Mouse (Mus musculus) neural tube, embryonic 14.5 days (tissue): ENCODE measurements around the gene Lpp. TPM values are rescaled to one million over a fixed set of nuclear protein-coding genes. Genes with fewer than 3 reads are reported as not detected.

ENCODE experiments used
- ATAC-seq: fragments of 200-750 bp; cut with Nextera tagmentation; 2 replicates; pipeline ENCODE4 v1.8.0; 2017; ENCODE audit warnings: low read depth, mild to moderate bottlenecking, moderate TSS enrichment, moderate library complexity
- H3K27ac ChIP-seq: fragments of 300-500 bp; sonication (generic); 2 replicates; pipeline ENCODE4 v1.5.1; 2014; ENCODE audit warnings: low read depth, mild to moderate bottlenecking, control low read depth, low read length, moderate library complexity, mixed read lengths
- H3K27me3 ChIP-seq: fragments of 300-500 bp; sonication (generic); 2 replicates; pipeline ENCODE4 v1.6.1; 2014; ENCODE audit warnings: low read length; ENCODE audit not compliant: control insufficient read depth, insufficient read depth
- H3K36me3 ChIP-seq: fragments of 300-500 bp; sonication (generic); 2 replicates; pipeline ENCODE4 v1.6.1; 2014; ENCODE audit warnings: low read length, mixed read lengths; ENCODE audit not compliant: control insufficient read depth, insufficient read depth
- H3K4me1 ChIP-seq: fragments of 300-500 bp; sonication (generic); 2 replicates; pipeline ENCODE4 v1.6.1; 2014; ENCODE audit warnings: low read length; ENCODE audit not compliant: control insufficient read depth, insufficient read depth
- H3K4me2 ChIP-seq: fragments of 300-500 bp; sonication (generic); 2 replicates; pipeline ENCODE4 v1.6.1; 2014; ENCODE audit warnings: mild to moderate bottlenecking, low read depth, low read length, control low read depth
- H3K4me3 ChIP-seq: fragments of 300-500 bp; sonication (generic); 2 replicates; pipeline ENCODE4 v1.5.1; 2014; ENCODE audit warnings: low read depth, low read length, control low read depth, mixed read lengths
- H3K9ac ChIP-seq: fragments of 300-500 bp; sonication (generic); replicated peaks from 2 replicates; pipeline ENCODE4 v1.6.1; 2014; ENCODE audit warnings: low read depth, mild to moderate bottlenecking, control low read depth, low read length, mixed read lengths
- H3K9me3 ChIP-seq: fragments of 300-500 bp; sonication (generic); 2 replicates; pipeline ENCODE4 v1.6.1; 2016; ENCODE audit warnings: low read length; ENCODE audit not compliant: control insufficient read depth
- WGBS: fragments of 180-500 bp; shearing (Covaris S2); extraction: QIAGEN DNeasy Blood & Tissue Kit; methylation state at CpG from one replicate; pipeline ENCODE4 v1.1.7; 2014; 5-methylcytosine and 5-hydroxymethylcytosine counted together
- polyA plus RNA-seq: library from polyadenylated mRNA; unstranded; fragments of >200 nt; fragmentation: Nextera tagmentation; extraction: Ambion mirVana; gene quantifications from 2 replicates; pipeline ENCODE4 v1.2.1, GENCODE M21; 2014

The Lpp gene
- polyA plus RNA-seq, 1 experiment from 2014 or later = 7.0 TPM

- Histone ChIP-seq H3K9ac (no peak overlapping the region), H3K27ac (no peak overlapping the region), H3K36me3 (no peaks in the 10 kb centered on the region), H3K4me2 (no peak overlapping the region), H3K27me3 (no peaks in the 10 kb centered on the region), H3K9me3 (no peaks in the 10 kb centered on the region), H3K4me3 (no peak overlapping the region), H3K4me1 (no peaks in the 10 kb centered on the region)
- 84% methylated on average over 4 of the region's 4 CpGs for WGBS
- ATAC-seq = no peak
Measured at GRCm38 (mm10) chr16:24539003-24539402, 145.7 kb downstream of the Lpp start.

GRCm38 (mm10) chr16:24542864-24543263 is 149.6 kb downstream of the Lpp start:
- 87% methylated on average over 7 of the region's 7 CpGs for WGBS
- no peak overlapping the region for H3K9ac ChIP-seq
- no peak for ATAC-seq
- H3K36me3 ChIP-seq = no peaks in the 10 kb centered on the region
- H3K4me2 ChIP-seq = no peak overlapping the region
- H3K27ac ChIP-seq = no peak overlapping the region
- no peaks in the 10 kb centered on the region for H3K4me1 ChIP-seq
- no peaks in the 10 kb centered on the region for H3K27me3 ChIP-seq
- H3K9me3 ChIP-seq = no peaks in the 10 kb centered on the region
- no peak overlapping the region for H3K4me3 ChIP-seq

GRCm38 (mm10) chr16:24545366-24545765 is 152.1 kb downstream of the Lpp start:
- Histone ChIP-seq H3K9me3 (no peaks in the 10 kb centered on the region), H3K9ac (no peak overlapping the region), H3K36me3 (no peaks in the 10 kb centered on the region), H3K4me2 (no peak overlapping the region), H3K27ac (no peak overlapping the region), H3K4me3 (no peak overlapping the region), H3K27me3 (no peaks in the 10 kb centered on the region), H3K4me1 (no peaks in the 10 kb centered on the region)
- no peak for ATAC-seq
- 90% methylated on average over 5 of the region's 5 CpGs for WGBS

GRCm38 (mm10) chr16:24558458-24558857 is 165.2 kb downstream of the Lpp start:
- WGBS = 92% methylated on average over 4 of the region's 4 CpGs

GRCm38 (mm10) chr16:24559811-24560210 is 166.5 kb downstream of the Lpp start:
- H3K4me3 ChIP-seq = no peak overlapping the region
- no peak overlapping the region for H3K4me2 ChIP-seq
- H3K9me3 ChIP-seq = no peaks in the 10 kb centered on the region
- no peaks in the 10 kb centered on the region for H3K36me3 ChIP-seq
- no peak for ATAC-seq
- H3K4me1 ChIP-seq = no peaks in the 10 kb centered on the region
- H3K9ac ChIP-seq = no peak overlapping the region
- WGBS = 90% methylated on average over 4 of the region's 4 CpGs
- no peaks in the 10 kb centered on the region for H3K27me3 ChIP-seq
- H3K27ac ChIP-seq = no peak overlapping the region

More at GRCm38 (mm10) chr16:24558458-24558857, 165.2 kb downstream of the Lpp start:
- Histone ChIP-seq H3K9me3 (no peaks in the 10 kb centered on the region), H3K36me3 (no peaks in the 10 kb centered on the region), H3K27ac (no peak overlapping the region), H3K9ac (no peak overlapping the region), H3K4me3 (no peak overlapping the region), H3K4me2 (no peak overlapping the region), H3K27me3 (no peaks in the 10 kb centered on the region), H3K4me1 (no peaks in the 10 kb centered on the region)
- no peak for ATAC-seq

- no peaks in the 10 kb centered on the region for H3K36me3 ChIP-seq
- no peak overlapping the region for H3K4me3 ChIP-seq
- no peak overlapping the region for H3K4me2 ChIP-seq
- no peaks in the 10 kb centered on the region for H3K4me1 ChIP-seq
- no peak overlapping the region for H3K9ac ChIP-seq
- WGBS = 90% methylated on average over 2 of the region's 2 CpGs
- H3K9me3 ChIP-seq = no peaks in the 10 kb centered on the region
- no peaks in the 10 kb centered on the region for H3K27me3 ChIP-seq
- no peak overlapping the region for H3K27ac ChIP-seq
- no peak for ATAC-seq
Measured at GRCm38 (mm10) chr16:24560998-24561397, 167.7 kb downstream of the Lpp start.

GRCm38 (mm10) chr16:24561602-24562001 is 168.3 kb downstream of the Lpp start:
- WGBS = 83% methylated on average over 4 of the region's 4 CpGs

GRCm38 (mm10) chr16:24565311-24565710 is 172.0 kb downstream of the Lpp start:
- H3K9ac ChIP-seq = no peak overlapping the region
- no peak for ATAC-seq
- H3K27me3 ChIP-seq = no peaks in the 10 kb centered on the region
- H3K9me3 ChIP-seq = no peaks in the 10 kb centered on the region
- H3K27ac ChIP-seq = no peak overlapping the region
- H3K4me1 ChIP-seq = no peaks in the 10 kb centered on the region
- H3K4me3 ChIP-seq = no peak overlapping the region
- no peak overlapping the region for H3K4me2 ChIP-seq
- WGBS = 91% methylated on average over 7 of the region's 7 CpGs
- H3K36me3 ChIP-seq = no peaks in the 10 kb centered on the region

More at GRCm38 (mm10) chr16:24561602-24562001, 168.3 kb downstream of the Lpp start:
- ATAC-seq = no peak
- Histone ChIP-seq H3K4me2 (no peak overlapping the region), H3K27me3 (no peaks in the 10 kb centered on the region), H3K9ac (no peak overlapping the region), H3K9me3 (no peaks in the 10 kb centered on the region), H3K36me3 (no peaks in the 10 kb centered on the region), H3K27ac (no peak overlapping the region), H3K4me1 (no peaks in the 10 kb centered on the region), H3K4me3 (no peak overlapping the region)

- Histone ChIP-seq H3K4me2 (no peak overlapping the region), H3K27ac (no peak overlapping the region), H3K9me3 (no peaks in the 10 kb centered on the region), H3K36me3 (no peaks in the 10 kb centered on the region), H3K4me1 (no peaks in the 10 kb centered on the region), H3K4me3 (no peak overlapping the region), H3K9ac (no peak overlapping the region), H3K27me3 (no peaks in the 10 kb centered on the region)
- WGBS = 79% methylated on average over 3 of the region's 3 CpGs
- no peak for ATAC-seq
Measured at GRCm38 (mm10) chr16:24566277-24566676, 173.0 kb downstream of the Lpp start.

- no peak for ATAC-seq
- H3K4me1 ChIP-seq = no peaks in the 10 kb centered on the region
- no peak overlapping the region for H3K4me2 ChIP-seq
Measured at GRCm38 (mm10) chr16:24567562-24567961, 174.3 kb downstream of the Lpp start.

More at GRCm38 (mm10) chr16:24567562-24567961, 174.3 kb downstream of the Lpp start:
- Histone ChIP-seq H3K27ac (no peak overlapping the region), H3K9me3 (no peaks in the 10 kb centered on the region), H3K4me3 (no peak overlapping the region), H3K36me3 (no peaks in the 10 kb centered on the region), H3K9ac (no peak overlapping the region), H3K27me3 (no peaks in the 10 kb centered on the region)
- WGBS = 92% methylated on average over 3 of the region's 3 CpGs
